ENCODE assay signal across 8 mouse cellular contexts in genomic region chr16:49856661-49857060, GRCm38 (mm10). TPM values are rescaled to one million over a fixed set of nuclear protein-coding genes. Genes with fewer than 3 reads are reported as not detected.
DNase-seq lines count a peak whose midpoint lies in the region; ATAC-seq and TF ChIP-seq lines count a peak whose summit lies in the region.

No protein-coding gene starts in this region.

- no peaks in the 10 kb centered on the region for H3K27me3 ChIP-seq in hindbrain, postnatal 0 days (ENCODE audit: insufficient read depth, low read length)
- no peaks in the 10 kb centered on the region for H3K27me3 ChIP-seq in myocyte (ENCODE audit: control insufficient read depth, insufficient read depth, insufficient read length)

- peak overlapping the region; percentile 40 for H3ac ChIP-seq in myocyte (ENCODE audit: control insufficient read depth, insufficient read length)

- H3K4me3 ChIP-seq in left cerebral cortex, adult 2 months = peak overlapping the region; percentile 80
- H3K4me3 ChIP-seq in hindbrain, postnatal 0 days (ENCODE audit: low read length) = peak overlapping the region; percentile 96
- peak overlapping the region; percentile 63 for H3K4me3 ChIP-seq in myocyte

- peak overlapping the region; percentile 98 for H3K27ac ChIP-seq in left cerebral cortex, adult 2 months
- H3K27ac ChIP-seq in hindbrain, postnatal 0 days = peak overlapping the region; percentile 97

- H3K4me2 ChIP-seq in hindbrain, postnatal 0 days (ENCODE audit: low read depth, low read length) = peak overlapping the region; percentile 72
- H3K4me2 ChIP-seq in myocyte (ENCODE audit: low read depth) = peak overlapping the region; percentile 90

- no peak for ATAC-seq in hindbrain, postnatal 0 days

- no peaks in the 10 kb centered on the region for H3K9me3 ChIP-seq in hindbrain, postnatal 0 days (ENCODE audit: low read length)

- no peak for DNase-seq in left cerebral cortex, adult 2 months (ENCODE audit: extremely low spot score in 1 of 2, low spot score in 2 of 2)
- DNase-seq in left cerebral cortex, postnatal 25 days (ENCODE audit: low spot score in 2 of 2) = no peak
- DNase-seq in c-Kit-positive CD71-positive TER-119-positive erythroid progenitor cells, embryonic 14.5 days (ENCODE audit: low spot score) = peak; percentile 42
- peak; percentile 23 for DNase-seq in hindbrain, postnatal 0 days (ENCODE audit: low spot score)
- no peak for DNase-seq in retina, embryonic 14.5 days (ENCODE audit: low spot score)
- no peak for DNase-seq in kidney, adult 8-10 months
- DNase-seq in testis, postnatal 14 days (ENCODE audit: low spot score) = no peak

- no peak for TF ChIP-seq CTCF in left cerebral cortex, adult 2 months (IDR thresholded peaks at IDR 0.05)
- no peak for TF ChIP-seq CTCF in hindbrain, postnatal 0 days (IDR thresholded peaks at IDR 0.05; ENCODE audit: low read depth)

- 16% methylated on average over 8 of the region's 8 CpGs for WGBS in hindbrain, postnatal 0 days

- H3K4me1 ChIP-seq in hindbrain, postnatal 0 days (ENCODE audit: insufficient read depth, low read length) = no peaks in the 10 kb centered on the region

- no peaks in the 10 kb centered on the region for H3K36me3 ChIP-seq in hindbrain, postnatal 0 days (ENCODE audit: insufficient read depth, low read length)
- peaks cover 5% of the 10 kb centered on the region for H3K36me3 ChIP-seq in myocyte (ENCODE audit: control insufficient read depth, insufficient read depth)

- peaks cover 56% of the 10 kb centered on the region for H3K79me2 ChIP-seq in myocyte (ENCODE audit: control insufficient read depth, insufficient read depth)

- peak overlapping the region; percentile 94 for H3K9ac ChIP-seq in hindbrain, postnatal 0 days (replicated peaks; ENCODE audit: low read length)

- intact Hi-C loops in left cerebral cortex, adult 2 months (cut with DNase I) = loop anchor here (1.0 to 5.0 kb wide), 5 partner anchors 36 to 334 kb away; partner anchors contain the start of gene Ift57
- intact Hi-C loops in left cerebral cortex, postnatal 25 days (cut with DNase I) = loop anchor here (5.0 kb wide), 3 partner anchors 109 to 354 kb away; no protein-coding TSS in a partner anchor

- TF ChIP-seq POLR2A in myocyte (IDR thresholded peaks at IDR 0.05; ENCODE audit: insufficient read length, low read depth) = no peak

TF ChIP-seq in myocyte, 11 proteins besides CTCF, POLR2A, EP300 and RAD21:
- TF ChIP-seq TCF3 (IDR thresholded peaks at IDR 0.05; ENCODE audit: insufficient read length, low read depth) (no peak), POLR2AphosphoS2 (IDR thresholded peaks at IDR 0.05; ENCODE audit: insufficient read length, low read depth) (no peak), MAX (IDR thresholded peaks at IDR 0.05; ENCODE audit: low read depth) (no peak), MYOD1 (IDR thresholded peaks at IDR 0.05; ENCODE audit: control insufficient read depth in 1 of 3, insufficient read length in 2 of 3, low read depth in 2 of 3) (no peak), REST (IDR thresholded peaks at IDR 0.05; ENCODE audit: insufficient read depth, insufficient read length) (no peak), MYOG (IDR thresholded peaks at IDR 0.05; ENCODE audit: control insufficient read depth in 1 of 3, insufficient read depth in 1 of 3, insufficient read length in 2 of 3, low read depth in 2 of 3) (no peak), E2F4 (IDR thresholded peaks at IDR 0.05; ENCODE audit: insufficient read depth) (no peak), SRF (IDR thresholded peaks at IDR 0.05; ENCODE audit: control insufficient read depth, insufficient read length, low read depth) (no peak), USF1 (IDR thresholded peaks at IDR 0.05; ENCODE audit: low read depth) (no peak), CEBPB (IDR thresholded peaks at IDR 0.05; ENCODE audit: insufficient read depth, poor library complexity, severe bottlenecking) (no peak), TCF12 (IDR thresholded peaks at IDR 0.05; ENCODE audit: insufficient read depth, poor library complexity, severe bottlenecking) (no peak)

RNA-seq across cellular contexts. Expression of gene Cd47, which starts 56.3 kb away (rescaled TPM):
- 100 to 1,000 TPM; 217 to 235 TPM for total RNA-seq in left cerebral cortex, adult 2 months (2021)
- 100 to 1,000 TPM; 238 to 249 TPM for total RNA-seq in left cerebral cortex, postnatal 25 days (2021)
- 38.9 and 44.3 TPM in 2 replicates for total RNA-seq in hindbrain, postnatal 0 days (2014; rRNA removed)
- polyA plus RNA-seq in hindbrain, postnatal 0 days (2015; fragmentation: Nextera tagmentation; extraction: Ambion mirVana) = 235 and 238 TPM in 2 replicates
- polyA plus RNA-seq in myocyte (2012; fragmentation: generic; extraction: Trizol) = 79.4 TPM

Comparison
In these comparisons a context has a peak if more than half of its experiments do, and no peak if none do; other contexts are left out.
1. DNase-seq: peak in c-Kit-positive CD71-positive TER-119-positive erythroid progenitor cells, embryonic 14.5 days (single experiment) and hindbrain, postnatal 0 days (single experiment); none in left cerebral cortex, adult 2 months (0 of 2), left cerebral cortex, postnatal 25 days (0 of 2), retina, embryonic 14.5 days (single experiment), kidney, adult 8-10 months (0 of 2) and testis, postnatal 14 days (single experiment).
2. Peak in every context shown above with its lines, with median percentiles within 50 percentile points of each other: H3K4me3 ChIP-seq.